Mouse (Mus musculus) heart, adult 18-20 months (tissue): ENCODE results near the gene Stag1. TPM values are rescaled to one million over a fixed set of nuclear protein-coding genes. Genes with fewer than 3 reads are reported as not detected.

ENCODE experiments used
- DNase-seq, 2 experiments: peaks; one replicate each; pipeline ENCODE4 v3.0.0; 2021 to 2022; ENCODE audit warnings: mixed read lengths in 1 of 2
- total RNA-seq, 2 experiments: library from RNA; stranded (reverse); gene quantifications; 2 replicates each; pipeline ENCODE4 v1.2.3; 2021

Stag1 gene
- total RNA-seq, 2 experiments from 2014 or later: 28.4 to 29.5 TPM

- DNase-seq: no peak
These were observed 7.9 kb downstream of the Stag1 start for GRCm38 (mm10) chr9:100605522-100605921.

- DNase-seq: peak in 1 of 2 experiments; percentile 16
These were observed 8.5 kb downstream of the Stag1 start for GRCm38 (mm10) chr9:100605985-100606554.

GRCm38 (mm10) chr9:100613501-100614071 is 16.0 kb downstream of the Stag1 start:
- no peak for DNase-seq

GRCm38 (mm10) chr9:100616947-100617346 is 19.3 kb downstream of the Stag1 start:
- peak in 1 of 2 experiments; percentile 43 for DNase-seq

GRCm38 (mm10) chr9:100626258-100626657 is 28.7 kb downstream of the Stag1 start:
- DNase-seq: no peak

- DNase-seq: no peak
These were observed 43.2 kb downstream of the Stag1 start for GRCm38 (mm10) chr9:100640754-100641153.

- DNase-seq: no peak
These were observed 43.9 kb downstream of the Stag1 start for GRCm38 (mm10) chr9:100641391-100642085.

- DNase-seq: no peak
These were observed 44.7 kb downstream of the Stag1 start for GRCm38 (mm10) chr9:100642186-100642839.

GRCm38 (mm10) chr9:100642840-100643697 is 45.5 kb downstream of the Stag1 start:
- DNase-seq: peak; percentile 99 to 100

- DNase-seq: peak; percentile 82 to 83
These were observed 46.6 kb downstream of the Stag1 start for GRCm38 (mm10) chr9:100644071-100644771.

GRCm38 (mm10) chr9:100645026-100645940 is 47.7 kb downstream of the Stag1 start:
- DNase-seq: no peak

GRCm38 (mm10) chr9:100646276-100646675 is 48.7 kb downstream of the Stag1 start:
- DNase-seq: no peak

GRCm38 (mm10) chr9:100647774-100648323 is 50.3 kb downstream of the Stag1 start:
- no peak for DNase-seq

- no peak for DNase-seq
These were observed 56.5 kb downstream of the Stag1 start for GRCm38 (mm10) chr9:100654104-100654503.

- no peak for DNase-seq
These were observed 58.5 kb downstream of the Stag1 start for GRCm38 (mm10) chr9:100656058-100656457.

GRCm38 (mm10) chr9:100660587-100660986 is 63.0 kb downstream of the Stag1 start:
- DNase-seq: no peak

GRCm38 (mm10) chr9:100663473-100664134 is 66.0 kb downstream of the Stag1 start:
- DNase-seq: no peak

- DNase-seq: no peak
These were observed 72.6 kb downstream of the Stag1 start for GRCm38 (mm10) chr9:100670151-100670550.

- DNase-seq: no peak
These were observed 81.4 kb downstream of the Stag1 start for GRCm38 (mm10) chr9:100679036-100679435.
